Mouse (Mus musculus) liver, embryonic 11.5 days (tissue): ENCODE data around the gene Sdr9c7. TPM values are rescaled to one million over a fixed set of nuclear protein-coding genes. Genes with fewer than 3 reads are reported as not detected.

ENCODE experiments used
- ATAC-seq: fragments of 200-750 bp; cut with Nextera tagmentation; replicated peaks from 2 replicates; pipeline ENCODE4 v1.8.0; 2017; ENCODE audit warnings: moderate number of reproducible peaks, mild to moderate bottlenecking, moderate TSS enrichment, moderate library complexity; ENCODE audit not compliant: low FRiP score
- DNase-seq: peaks from one replicate; pipeline ENCODE4 v3.0.0-alpha.2; 2017; ENCODE audit warnings: low spot score
- H3K27ac ChIP-seq: fragments of 300-500 bp; sonication (generic); 2 replicates; pipeline ENCODE4 v1.5.1; 2014; ENCODE audit warnings: mild to moderate bottlenecking, low read depth, low read length, control low read depth
- H3K27me3 ChIP-seq: fragments of 300-500 bp; sonication (generic); replicated peaks from 2 replicates; pipeline ENCODE4 v1.6.1; 2014; ENCODE audit warnings: low read length, mixed read lengths; ENCODE audit not compliant: control insufficient read depth, insufficient read depth
- H3K36me3 ChIP-seq: fragments of 300-500 bp; sonication (generic); 2 replicates; pipeline ENCODE4 v1.6.1; 2014; ENCODE audit warnings: mild to moderate bottlenecking, low read length, moderate library complexity, mixed read lengths; ENCODE audit not compliant: control insufficient read depth, insufficient read depth
- H3K4me1 ChIP-seq: fragments of 300-500 bp; sonication (generic); replicated peaks from 2 replicates; pipeline ENCODE4 v1.6.1; 2014; ENCODE audit warnings: low read length, mixed read lengths; ENCODE audit not compliant: control insufficient read depth, insufficient read depth
- H3K4me2 ChIP-seq: fragments of 300-500 bp; sonication (generic); 2 replicates; pipeline ENCODE4 v1.6.1; 2014; ENCODE audit warnings: mild to moderate bottlenecking, control low read depth, moderate library complexity
- H3K4me3 ChIP-seq: fragments of 300-500 bp; sonication (generic); 2 replicates; pipeline ENCODE4 v1.5.1; 2014; ENCODE audit warnings: low read depth, low read length, control low read depth
- H3K9ac ChIP-seq: fragments of 300-500 bp; sonication (generic); 2 replicates; pipeline ENCODE4 v1.6.1; 2014; ENCODE audit warnings: low read depth, low read length, control low read depth
- H3K9me3 ChIP-seq: fragments of 300-500 bp; sonication (generic); 2 replicates; pipeline ENCODE4 v1.6.1; 2016; ENCODE audit warnings: low read length, inconsistent platforms, mixed read lengths; ENCODE audit not compliant: control insufficient read depth
- WGBS: fragments of 180-500 bp; shearing (Covaris S2); extraction: QIAGEN DNeasy Blood & Tissue Kit; methylation state at CpG from one replicate; pipeline ENCODE4 v1.1.7; 2014; 5-methylcytosine and 5-hydroxymethylcytosine counted together
- polyA plus RNA-seq: library from polyadenylated mRNA; unstranded; fragments of >200 nt; fragmentation: Nextera tagmentation; extraction: Ambion mirVana; gene quantifications from 2 replicates; pipeline ENCODE4 v1.2.1, GENCODE M21; 2014

Gene Sdr9c7
- not detected in 2 replicates for polyA plus RNA-seq

- no peak for DNase-seq
- Histone ChIP-seq H3K4me1 (0 out of 2 replicates have a peak, but pooled peaks cover 2% of the 10 kb centered on the region), H3K27me3 (no peaks in the 10 kb centered on the region), H3K27ac (no peak within 1 kb of the TSS), H3K4me3 (no peak within 1 kb of the TSS), H3K36me3 (no peaks in the 10 kb centered on the region), H3K9me3 (no peaks in the 10 kb centered on the region), H3K9ac (no peak within 1 kb of the TSS), H3K4me2 (no peak within 1 kb of the TSS)
- WGBS: 73% methylated on average over 2 of the region's 2 CpGs
- no peak for ATAC-seq
Measured at GRCm38 (mm10) chr10:127898218-127898617, at the start of gene Sdr9c7. Gene Sdr9c7 (plus strand): TSS chr10:127898518.

GRCm38 (mm10) chr10:127849628-127850027, 48.7 kb upstream of the Sdr9c7 start, which contains the start of gene Rdh19:
Gene Rdh19 (plus strand): TSS chr10:127849928.
- no peak for DNase-seq
- Histone ChIP-seq H3K36me3 (no peaks in the 10 kb centered on the region), H3K27me3 (no peaks in the 10 kb centered on the region), H3K4me3 (no peak within 1 kb of the TSS), H3K4me1 (no peaks in the 10 kb centered on the region), H3K9ac (no peak within 1 kb of the TSS), H3K27ac (no peak within 1 kb of the TSS), H3K4me2 (no peak within 1 kb of the TSS), H3K9me3 (no peaks in the 10 kb centered on the region)
- 81% methylated on average over 1 of the region's 1 CpGs for WGBS
- ATAC-seq: no peak

GRCm38 (mm10) chr10:127856376-127856775, 41.9 kb upstream of the Sdr9c7 start:
- no peak overlapping the region for H3K27ac ChIP-seq
- no peaks in the 10 kb centered on the region for H3K9me3 ChIP-seq
- H3K4me1 ChIP-seq: no peaks in the 10 kb centered on the region
- H3K4me3 ChIP-seq: no peak overlapping the region
- no peak overlapping the region for H3K9ac ChIP-seq
- H3K27me3 ChIP-seq: no peaks in the 10 kb centered on the region
- no peak overlapping the region for H3K4me2 ChIP-seq
- ATAC-seq (no peak), DNase-seq (no peak)
- H3K36me3 ChIP-seq: no peaks in the 10 kb centered on the region

GRCm38 (mm10) chr10:127864931-127865330, 33.4 kb upstream of the Sdr9c7 start:
- Histone ChIP-seq H3K27ac (no peak overlapping the region), H3K27me3 (no peaks in the 10 kb centered on the region), H3K4me1 (no peaks in the 10 kb centered on the region), H3K4me3 (no peak overlapping the region), H3K9me3 (no peaks in the 10 kb centered on the region), H3K9ac (no peak overlapping the region), H3K36me3 (no peaks in the 10 kb centered on the region), H3K4me2 (no peak overlapping the region)
- ATAC-seq (no peak), DNase-seq (no peak)

GRCm38 (mm10) chr10:127866232-127866631, 32.1 kb upstream of the Sdr9c7 start, which contains the start of gene Rdh16f2:
Gene Rdh16f2 (plus strand): TSS chr10:127866474.
- no peak for ATAC-seq
- Histone ChIP-seq H3K27me3 (no peaks in the 10 kb centered on the region), H3K9me3 (no peaks in the 10 kb centered on the region), H3K4me2 (no peak within 1 kb of the TSS), H3K27ac (no peak within 1 kb of the TSS), H3K4me3 (no peak within 1 kb of the TSS), H3K36me3 (no peaks in the 10 kb centered on the region), H3K4me1 (no peaks in the 10 kb centered on the region), H3K9ac (no peak within 1 kb of the TSS)
- WGBS: 73% methylated on average over 3 of the region's 3 CpGs
- no peak for DNase-seq

- no peak overlapping the region for H3K9ac ChIP-seq
- H3K27ac ChIP-seq: no peak overlapping the region
- no peak for DNase-seq
- no peak overlapping the region for H3K4me3 ChIP-seq
- H3K36me3 ChIP-seq: no peaks in the 10 kb centered on the region
- no peak for ATAC-seq
- H3K27me3 ChIP-seq: no peaks in the 10 kb centered on the region
- H3K4me2 ChIP-seq: no peak overlapping the region
- no peaks in the 10 kb centered on the region for H3K9me3 ChIP-seq
- H3K4me1 ChIP-seq: no peaks in the 10 kb centered on the region
- 64% methylated on average over 4 of the region's 4 CpGs for WGBS
Measured at GRCm38 (mm10) chr10:127872484-127872883, 25.8 kb upstream of the Sdr9c7 start.

GRCm38 (mm10) chr10:127877681-127878080, 20.6 kb upstream of the Sdr9c7 start:
- WGBS: 34% methylated on average over 2 of the region's 2 CpGs
- peak; percentile 40 for DNase-seq
- peak; percentile 61 for ATAC-seq
- no peak overlapping the region for H3K9ac ChIP-seq
- H3K27me3 ChIP-seq: no peaks in the 10 kb centered on the region
- no peaks in the 10 kb centered on the region for H3K36me3 ChIP-seq
- H3K27ac ChIP-seq: peak overlapping the region; percentile 17
- 0 out of 2 replicates have a peak overlapping the region, but pooled peaks have one; percentile 6 for H3K4me2 ChIP-seq
- peaks cover 16% of the 10 kb centered on the region for H3K4me1 ChIP-seq
- no peak overlapping the region for H3K4me3 ChIP-seq
- no peaks in the 10 kb centered on the region for H3K9me3 ChIP-seq

GRCm38 (mm10) chr10:127878262-127879057, 19.9 kb upstream of the Sdr9c7 start:
- peak; percentile 49 for ATAC-seq
- H3K4me1 ChIP-seq: peaks cover 16% of the 10 kb centered on the region
- peak overlapping the region; percentile 17 for H3K27ac ChIP-seq
- H3K36me3 ChIP-seq: no peaks in the 10 kb centered on the region
- 0 out of 2 replicates have a peak overlapping the region, but pooled peaks have one; percentile 6 for H3K4me2 ChIP-seq
- 55% methylated on average over 3 of the region's 3 CpGs for WGBS
- no peak overlapping the region for H3K9ac ChIP-seq
- no peaks in the 10 kb centered on the region for H3K9me3 ChIP-seq
- H3K4me3 ChIP-seq: no peak overlapping the region
- no peak for DNase-seq
- H3K27me3 ChIP-seq: no peaks in the 10 kb centered on the region

- Histone ChIP-seq H3K4me1 (peaks cover 16% of the 10 kb centered on the region), H3K36me3 (no peaks in the 10 kb centered on the region), H3K4me3 (no peak overlapping the region), H3K4me2 (no peak overlapping the region), H3K27me3 (no peaks in the 10 kb centered on the region), H3K9me3 (no peaks in the 10 kb centered on the region), H3K27ac (no peak overlapping the region), H3K9ac (no peak overlapping the region)
- WGBS: 56% methylated on average over 3 of the region's 3 CpGs
- ATAC-seq: peak; percentile 82
- DNase-seq: no peak
Measured at GRCm38 (mm10) chr10:127879155-127879688, 19.1 kb upstream of the Sdr9c7 start.
